Mouse (Mus musculus) liver, postnatal 0 days (tissue): ENCODE measurements around the gene Xpc.

Source experiments
- CTCF ChIP-seq: sonication (generic); IDR thresholded peaks from 2 replicates; pipeline ENCODE4 v1.5.1; 2016; ENCODE audit warnings: antibody characterized with exemption, low read depth
- EP300 ChIP-seq: IDR thresholded peaks from 2 replicates; pipeline ENCODE4 v1.6.1; 2016; ENCODE audit warnings: antibody characterized with exemption, low read depth, mild to moderate bottlenecking

DNA sequence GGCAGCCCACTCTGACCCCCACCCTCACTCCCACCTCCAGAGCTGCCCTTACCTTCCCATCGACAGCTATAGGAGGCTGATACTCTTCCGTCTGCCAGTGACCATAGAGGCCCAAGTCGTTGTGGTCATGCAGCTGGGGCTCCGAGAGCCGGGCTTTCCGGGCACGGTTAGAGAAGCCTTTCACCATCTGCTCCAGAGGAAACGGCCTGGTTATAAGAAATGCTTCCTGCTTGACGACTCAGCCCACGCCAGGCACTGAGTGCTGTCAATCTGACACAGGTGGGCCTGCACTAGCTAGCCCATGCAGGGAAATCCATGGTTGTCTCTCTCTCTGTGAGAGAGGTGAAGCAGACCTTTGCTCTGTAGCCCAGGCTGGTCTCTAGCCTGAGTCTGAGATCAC is 22.6 kb downstream of the Xpc start:
- TF ChIP-seq EP300 (no peak), CTCF (no peak)
